Mouse (Mus musculus): ENCODE results near the gene Eefsec. TPM values are rescaled to one million over a fixed set of nuclear protein-coding genes. Genes with fewer than 3 reads are reported as not detected.

Gene Eefsec
- polyA plus RNA-seq, 1 experiment: 1.4 TPM

DNA sequence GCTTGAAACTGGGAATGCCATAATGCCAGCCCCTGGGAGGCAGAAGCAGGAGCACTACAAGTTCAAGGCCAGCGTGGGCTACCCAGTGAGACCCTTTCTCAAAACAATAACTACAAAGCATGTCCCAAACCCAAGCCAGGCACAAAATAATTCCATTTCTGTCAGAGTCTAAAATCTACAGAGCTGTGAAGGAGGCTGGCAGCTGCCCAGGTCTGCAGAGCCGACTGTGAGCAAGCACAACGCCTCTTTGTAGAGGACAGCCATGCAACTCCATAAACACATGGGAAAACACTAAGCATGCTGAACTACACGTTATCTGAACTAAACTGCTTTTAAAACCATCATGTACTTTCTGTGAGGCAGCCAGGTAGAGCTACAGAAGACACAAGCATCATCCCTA, 7.3 kb downstream of the Eefsec start:
- H3K27me3 ChIP-seq (ENCODE audit: control insufficient read depth): no peaks in the 10 kb centered on the region
- peaks cover 2% of the 10 kb centered on the region for H3K36me3 ChIP-seq (ENCODE audit: control insufficient read depth)
- no peaks in the 10 kb centered on the region for H3K9me3 ChIP-seq (ENCODE audit: control insufficient read depth, low read length)
- TF ChIP-seq GATA1 (IDR thresholded peaks at IDR 0.05; ENCODE audit: low read length): no peak
- no peak for TF ChIP-seq TAL1 (IDR thresholded peaks at IDR 0.05; ENCODE audit: low read length)
- peaks cover 7% of the 10 kb centered on the region for H3K4me1 ChIP-seq (ENCODE audit: control insufficient read depth)
- H3K4me3 ChIP-seq (replicated peaks): no peak overlapping the region

DNA sequence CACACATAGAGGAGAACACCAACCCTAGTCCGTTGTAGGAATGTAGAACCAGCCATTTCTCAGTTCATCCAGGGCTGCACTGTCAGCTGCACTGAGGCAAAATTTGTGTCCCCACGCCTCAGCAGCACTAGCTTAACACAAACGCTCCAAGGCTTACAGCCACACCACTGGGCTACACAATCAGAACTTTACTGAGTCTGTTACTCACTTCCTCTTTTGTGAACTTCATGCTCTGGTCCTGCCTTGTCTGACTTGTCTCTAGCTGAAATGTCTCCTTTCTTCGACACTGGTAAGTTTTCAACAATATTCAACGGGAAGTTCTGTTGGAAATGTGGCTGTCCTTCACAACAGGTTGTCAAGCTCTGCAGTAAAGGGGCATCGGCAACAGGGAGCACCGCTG, 10.7 kb downstream of the Eefsec start:
- H3K4me1 ChIP-seq (ENCODE audit: control insufficient read depth): peaks cover 4% of the 10 kb centered on the region
- H3K9me3 ChIP-seq (ENCODE audit: control insufficient read depth, low read length): no peaks in the 10 kb centered on the region
- TF ChIP-seq TAL1 (IDR thresholded peaks at IDR 0.05; ENCODE audit: low read length): no peak
- H3K27me3 ChIP-seq (ENCODE audit: control insufficient read depth): no peaks in the 10 kb centered on the region
- no peak overlapping the region for H3K4me3 ChIP-seq (replicated peaks)
- H3K36me3 ChIP-seq (ENCODE audit: control insufficient read depth): peaks cover 2% of the 10 kb centered on the region

DNA sequence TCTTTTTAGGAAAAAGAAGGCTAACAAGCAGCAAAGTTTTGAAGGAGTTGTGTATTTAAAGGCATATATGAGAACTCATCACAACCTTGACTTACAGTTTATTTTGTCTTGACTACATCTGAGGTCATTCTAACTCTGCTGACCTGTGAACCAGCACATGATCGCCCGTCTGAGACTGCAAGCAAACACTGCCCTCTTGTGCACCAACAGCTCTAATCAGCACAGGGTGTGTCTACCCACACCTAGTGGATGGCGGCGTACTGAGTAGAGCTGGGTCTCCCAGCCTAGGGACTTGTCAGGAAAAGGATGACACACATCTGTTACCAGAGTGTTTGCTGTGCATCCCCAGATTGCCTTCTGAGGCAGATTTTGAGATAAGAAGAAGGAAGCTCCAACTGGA, 15.1 kb downstream of the Eefsec start:
- Histone ChIP-seq H3K4me3 (replicated peaks) (no peak overlapping the region), H3K27me3 (ENCODE audit: control insufficient read depth) (no peaks in the 10 kb centered on the region), H3K9me3 (ENCODE audit: control insufficient read depth, low read length) (no peaks in the 10 kb centered on the region), H3K36me3 (ENCODE audit: control insufficient read depth) (peaks cover 2% of the 10 kb centered on the region), H3K4me1 (ENCODE audit: control insufficient read depth) (peaks cover 7% of the 10 kb centered on the region)
- no peak for TF ChIP-seq GATA1 (IDR thresholded peaks at IDR 0.05; ENCODE audit: low read length)
- TF ChIP-seq TAL1 (IDR thresholded peaks at IDR 0.05; ENCODE audit: low read length): no peak

DNA sequence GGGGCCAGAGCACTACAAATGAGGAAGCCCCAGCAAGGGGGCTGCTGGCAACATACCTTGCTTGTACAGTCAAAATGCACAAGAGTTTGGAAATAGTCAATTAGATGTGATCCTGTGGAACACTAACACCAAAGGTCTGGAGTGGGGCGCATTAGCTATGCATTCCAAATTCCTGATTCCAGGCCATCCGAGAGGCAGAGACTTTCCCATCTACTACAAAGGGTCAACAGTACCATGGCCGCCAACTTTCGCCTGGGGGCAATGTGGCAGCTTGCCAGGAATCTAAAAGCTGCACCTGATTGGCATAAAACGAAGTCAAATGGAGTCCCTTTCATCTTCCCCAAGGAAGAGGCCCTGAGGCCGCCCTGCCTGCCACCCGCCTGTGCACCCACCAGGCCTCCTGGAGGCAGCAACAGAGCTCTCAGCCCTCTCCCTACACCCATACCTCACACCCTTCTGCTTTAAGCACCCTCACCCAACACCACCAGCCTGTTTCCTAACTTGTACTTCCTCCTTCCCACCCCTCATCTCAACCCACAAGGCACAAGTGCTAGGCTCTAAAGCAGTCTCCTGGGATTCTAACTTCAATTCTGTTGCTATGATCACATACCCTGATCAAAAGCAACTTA, 30.1 kb downstream of the Eefsec start:
- Histone ChIP-seq H3K36me3 (ENCODE audit: control insufficient read depth) (no peaks in the 10 kb centered on the region), H3K9me3 (ENCODE audit: control insufficient read depth, low read length) (no peaks in the 10 kb centered on the region), H3K4me3 (replicated peaks) (no peak overlapping the region), H3K27me3 (ENCODE audit: control insufficient read depth) (no peaks in the 10 kb centered on the region), H3K4me1 (ENCODE audit: control insufficient read depth) (peaks cover 2% of the 10 kb centered on the region; the same call in 1 of the 2 replicates)
- TF ChIP-seq TAL1 (IDR thresholded peaks at IDR 0.05; ENCODE audit: low read length): no peak
- no peak for TF ChIP-seq GATA1 (IDR thresholded peaks at IDR 0.05; ENCODE audit: low read length)

DNA sequence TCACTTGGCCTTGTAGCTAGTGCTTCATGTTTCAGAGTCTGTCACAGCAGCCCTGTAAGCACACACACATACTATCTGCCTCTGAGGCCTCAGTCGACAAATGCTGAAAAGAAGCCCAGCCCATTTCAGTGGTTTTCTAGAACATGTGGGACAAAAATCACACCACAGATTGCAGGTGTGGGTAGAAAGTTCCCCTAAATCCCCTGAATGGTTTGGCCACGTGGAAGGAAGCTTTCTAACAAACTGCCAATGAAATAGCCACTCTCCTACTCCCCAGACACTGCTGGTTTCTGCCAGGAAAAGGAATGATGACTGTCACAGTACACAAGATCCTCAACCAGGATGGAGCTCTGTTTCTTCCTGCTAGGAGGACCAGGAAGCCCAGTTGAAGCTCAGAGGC, 33.7 kb downstream of the Eefsec start:
- H3K36me3 ChIP-seq (ENCODE audit: control insufficient read depth): no peaks in the 10 kb centered on the region
- H3K27me3 ChIP-seq (ENCODE audit: control insufficient read depth): no peaks in the 10 kb centered on the region
- no peaks in the 10 kb centered on the region for H3K9me3 ChIP-seq (ENCODE audit: control insufficient read depth, low read length)
- TF ChIP-seq GATA1 (IDR thresholded peaks at IDR 0.05; ENCODE audit: low read length): no peak
- no peak for TF ChIP-seq TAL1 (IDR thresholded peaks at IDR 0.05; ENCODE audit: low read length)
- H3K4me1 ChIP-seq (ENCODE audit: control insufficient read depth): peaks cover 3% of the 10 kb centered on the region; the same call in 1 of the 2 replicates
- no peak overlapping the region for H3K4me3 ChIP-seq (replicated peaks)

DNA sequence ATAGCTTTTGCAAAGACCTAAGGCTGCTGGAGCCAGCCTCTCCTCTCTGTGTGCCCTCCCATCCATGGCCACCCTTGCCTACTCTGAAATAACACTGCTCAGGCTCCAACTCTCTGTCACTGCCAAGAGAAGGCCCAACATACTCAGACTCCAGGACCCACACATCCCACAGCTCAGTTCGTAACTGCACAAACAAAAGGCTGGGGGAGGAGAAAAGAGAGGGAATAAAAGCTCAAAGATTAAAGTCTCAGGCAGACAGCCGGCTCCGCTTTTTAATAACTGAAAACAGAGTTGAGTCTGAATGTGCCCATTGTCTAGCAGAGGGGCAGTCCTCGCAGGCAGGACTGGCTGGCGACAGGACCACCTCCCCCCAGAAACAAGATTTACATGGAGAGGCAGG, 36.8 kb downstream of the Eefsec start:
- Histone ChIP-seq H3K4me1 (ENCODE audit: control insufficient read depth) (peaks cover 3% of the 10 kb centered on the region; the same call in 1 of the 2 replicates), H3K4me3 (replicated peaks) (no peak overlapping the region), H3K9me3 (ENCODE audit: control insufficient read depth, low read length) (no peaks in the 10 kb centered on the region), H3K36me3 (ENCODE audit: control insufficient read depth) (no peaks in the 10 kb centered on the region), H3K27me3 (ENCODE audit: control insufficient read depth) (no peaks in the 10 kb centered on the region)
- no peak for TF ChIP-seq GATA1 (IDR thresholded peaks at IDR 0.05; ENCODE audit: low read length)
- no peak for TF ChIP-seq TAL1 (IDR thresholded peaks at IDR 0.05; ENCODE audit: low read length)

DNA sequence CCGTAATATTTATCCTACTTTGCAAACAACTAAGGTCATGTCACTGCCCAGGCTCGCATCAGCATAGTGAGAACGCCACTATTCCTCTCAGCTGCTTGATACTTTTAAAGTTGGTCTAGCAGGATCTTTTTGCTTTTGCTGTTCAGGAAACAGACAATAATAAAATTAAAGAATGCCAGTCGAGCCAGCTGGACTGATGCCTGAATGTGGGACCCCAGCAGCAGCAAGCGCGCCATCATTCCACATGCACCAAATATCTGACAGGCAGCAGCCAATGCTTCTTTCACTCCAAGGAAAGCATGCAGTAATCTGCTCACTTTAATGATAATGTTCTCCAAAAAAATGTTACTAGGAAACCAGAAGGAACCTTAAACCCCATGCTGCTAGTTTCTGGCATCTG, 45.9 kb downstream of the Eefsec start:
- H3K9me3 ChIP-seq (ENCODE audit: control insufficient read depth, low read length): no peaks in the 10 kb centered on the region
- no peaks in the 10 kb centered on the region for H3K4me1 ChIP-seq (ENCODE audit: control insufficient read depth)
- no peaks in the 10 kb centered on the region for H3K36me3 ChIP-seq (ENCODE audit: control insufficient read depth)
- TF ChIP-seq GATA1 (IDR thresholded peaks at IDR 0.05; ENCODE audit: low read length) (no peak), TAL1 (IDR thresholded peaks at IDR 0.05; ENCODE audit: low read length) (no peak)
- H3K4me3 ChIP-seq (replicated peaks): no peak overlapping the region
- H3K27me3 ChIP-seq (ENCODE audit: control insufficient read depth): no peaks in the 10 kb centered on the region

DNA sequence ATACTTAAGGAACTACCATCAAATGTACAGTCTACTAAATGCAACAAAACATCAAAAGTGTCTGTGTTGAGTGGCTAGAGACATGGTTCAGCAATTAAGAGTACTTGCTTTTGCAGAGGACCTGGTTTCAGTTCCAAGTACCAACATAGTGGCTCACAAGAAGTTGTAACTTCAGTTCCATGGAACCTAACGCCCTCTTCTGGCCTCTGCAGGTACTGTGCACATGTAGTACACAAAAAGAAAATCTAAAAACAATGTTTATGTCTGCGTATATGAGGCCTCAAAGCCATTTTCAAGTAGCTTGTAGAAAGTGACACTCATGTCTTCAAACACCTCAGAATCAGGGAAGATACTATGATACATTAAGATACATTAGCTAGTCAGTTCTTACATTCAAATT, 48.4 kb downstream of the Eefsec start:
- H3K36me3 ChIP-seq (ENCODE audit: control insufficient read depth): no peaks in the 10 kb centered on the region
- no peak overlapping the region for H3K4me3 ChIP-seq (replicated peaks)
- no peaks in the 10 kb centered on the region for H3K27me3 ChIP-seq (ENCODE audit: control insufficient read depth)
- no peaks in the 10 kb centered on the region for H3K9me3 ChIP-seq (ENCODE audit: control insufficient read depth, low read length)
- TF ChIP-seq GATA1 (IDR thresholded peaks at IDR 0.05; ENCODE audit: low read length) (no peak), TAL1 (IDR thresholded peaks at IDR 0.05; ENCODE audit: low read length) (no peak)
- H3K4me1 ChIP-seq (ENCODE audit: control insufficient read depth): peaks cover 2% of the 10 kb centered on the region; the same call in 1 of the 2 replicates

DNA sequence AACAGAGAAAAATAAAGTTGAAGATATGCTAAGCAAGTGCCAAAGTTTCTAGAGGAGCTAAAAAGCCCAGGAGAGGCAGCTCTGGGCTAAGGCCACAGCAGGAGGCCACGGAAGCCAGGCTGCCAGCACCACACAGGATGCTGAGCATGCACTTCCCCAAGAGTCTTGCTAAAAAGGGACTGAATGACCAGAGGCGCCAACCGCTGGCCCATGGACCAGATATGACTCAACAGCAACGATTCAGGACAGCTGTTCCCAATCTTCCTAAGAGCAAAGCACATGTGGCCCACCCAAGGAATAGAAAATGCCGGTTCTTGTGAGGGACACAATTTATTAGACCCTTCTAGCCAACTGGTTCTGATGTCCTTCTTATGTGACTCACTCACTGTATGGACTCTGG, 57.4 kb downstream of the Eefsec start:
- no peaks in the 10 kb centered on the region for H3K9me3 ChIP-seq (ENCODE audit: control insufficient read depth, low read length)
- H3K4me1 ChIP-seq (ENCODE audit: control insufficient read depth): peaks cover 2% of the 10 kb centered on the region; the same call in 1 of the 2 replicates
- TF ChIP-seq TAL1 (IDR thresholded peaks at IDR 0.05; ENCODE audit: low read length): no peak
- no peak for TF ChIP-seq GATA1 (IDR thresholded peaks at IDR 0.05; ENCODE audit: low read length)
- no peaks in the 10 kb centered on the region for H3K27me3 ChIP-seq (ENCODE audit: control insufficient read depth)
- H3K36me3 ChIP-seq (ENCODE audit: control insufficient read depth): peaks cover 4% of the 10 kb centered on the region; the same call in 1 of the 2 replicates
- H3K4me3 ChIP-seq (replicated peaks): no peak overlapping the region

Data from erythroblast, embryonic 14.5 days (primary cell).